Mouse (Mus musculus) hindbrain, embryonic 14.5 days (tissue): Measurements from ENCODE around the gene Dnah17. TPM values are rescaled to one million over a fixed set of nuclear protein-coding genes. Genes with fewer than 3 reads are reported as not detected.

Experiments
- ATAC-seq: fragments of 200-750 bp; cut with Nextera tagmentation; 2 replicates; pipeline ENCODE4 v1.8.0; 2017; ENCODE audit warnings: moderate number of reproducible peaks, mild to moderate bottlenecking, moderate TSS enrichment, moderate library complexity; ENCODE audit not compliant: low FRiP score
- DNase-seq: peaks from one replicate; pipeline ENCODE4 v3.0.0-alpha.2; 2015; ENCODE audit warnings: low spot score
- H3K27ac ChIP-seq: fragments of 300-500 bp; sonication (generic); 2 replicates; pipeline ENCODE4 v1.5.1; 2014; ENCODE audit warnings: mild to moderate bottlenecking, moderate library complexity
- H3K27me3 ChIP-seq: fragments of 300-500 bp; sonication (generic); 2 replicates; pipeline ENCODE4 v1.6.1; 2014; ENCODE audit warnings: mild to moderate bottlenecking, low read length, mixed read lengths; ENCODE audit not compliant: control insufficient read depth, insufficient read depth
- H3K36me3 ChIP-seq: fragments of 300-500 bp; sonication (generic); replicated peaks from 2 replicates; pipeline ENCODE4 v1.6.1; 2014; ENCODE audit not compliant: control insufficient read depth, insufficient read depth
- H3K4me1 ChIP-seq: fragments of 300-500 bp; sonication (generic); replicated peaks from 2 replicates; pipeline ENCODE4 v1.6.1; 2014; ENCODE audit warnings: antibody characterized with exemption, low read length, mixed read lengths; ENCODE audit not compliant: control insufficient read depth, insufficient read depth
- H3K4me2 ChIP-seq: fragments of 300-500 bp; sonication (generic); replicated peaks from 2 replicates; pipeline ENCODE4 v1.6.1; 2014; ENCODE audit warnings: mild to moderate bottlenecking, moderate library complexity
- H3K4me3 ChIP-seq: fragments of 300-500 bp; sonication (generic); replicated peaks from 2 replicates; pipeline ENCODE4 v1.5.1; 2014; ENCODE audit warnings: mild to moderate bottlenecking, low read length
- H3K9ac ChIP-seq: fragments of 300-500 bp; sonication (generic); 2 replicates; pipeline ENCODE4 v1.6.1; 2014
- H3K9me3 ChIP-seq: fragments of 300-500 bp; sonication (generic); 2 replicates; pipeline ENCODE4 v1.6.1; 2016; ENCODE audit warnings: low read length; ENCODE audit not compliant: control insufficient read depth
- WGBS: fragments of 180-500 bp; shearing (Covaris S2); extraction: QIAGEN DNeasy Blood & Tissue Kit; methylation state at CpG from one replicate; pipeline ENCODE4 v1.1.7; 2014; 5-methylcytosine and 5-hydroxymethylcytosine counted together
- microRNA-seq: library from miRNA; unstranded; fragments of <30 nt; microRNA quantifications from one replicate; pipeline ENCODE4, GENCODE M21; 2016
- polyA plus RNA-seq: library from polyadenylated mRNA; unstranded; fragments of >200 nt; fragmentation: Nextera tagmentation; extraction: Ambion mirVana; gene quantifications from 2 replicates; pipeline ENCODE4 v1.2.1, GENCODE M21; 2014

The Dnah17 gene
- polyA plus RNA-seq, 1 experiment from 2014 or later = 0.15 TPM

DNA sequence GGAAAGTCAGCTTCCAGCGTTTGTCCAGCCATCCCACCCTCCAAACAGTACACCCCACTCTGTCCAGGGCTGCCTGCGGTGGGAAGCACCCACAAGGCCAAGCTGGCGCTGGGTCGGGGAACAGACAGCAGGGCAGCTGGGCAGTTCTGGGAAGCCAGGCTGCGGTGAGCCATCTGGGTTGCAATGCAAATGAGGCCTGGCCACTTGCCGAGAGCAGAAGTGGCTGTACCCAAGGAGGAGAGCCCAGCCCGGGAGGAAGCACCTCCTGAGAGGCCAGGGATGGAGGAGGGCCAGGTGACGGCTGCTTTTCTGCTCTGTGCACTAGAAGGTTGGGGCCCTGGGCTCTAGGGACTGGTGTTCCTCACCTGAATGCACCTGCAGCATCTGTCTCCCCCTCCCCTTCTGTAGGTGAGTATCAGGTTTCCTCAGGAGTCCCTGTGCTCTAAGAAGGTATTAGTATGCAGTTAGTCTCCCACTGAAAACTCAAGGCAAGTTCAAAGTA is 154.3 kb downstream of the Dnah17 start:
- H3K4me2 ChIP-seq = no peak overlapping the region
- WGBS = 2% methylated on average over 8 of the region's 8 CpGs
- H3K9ac ChIP-seq = no peak overlapping the region; the same call in 1 of the 2 replicates

DNA sequence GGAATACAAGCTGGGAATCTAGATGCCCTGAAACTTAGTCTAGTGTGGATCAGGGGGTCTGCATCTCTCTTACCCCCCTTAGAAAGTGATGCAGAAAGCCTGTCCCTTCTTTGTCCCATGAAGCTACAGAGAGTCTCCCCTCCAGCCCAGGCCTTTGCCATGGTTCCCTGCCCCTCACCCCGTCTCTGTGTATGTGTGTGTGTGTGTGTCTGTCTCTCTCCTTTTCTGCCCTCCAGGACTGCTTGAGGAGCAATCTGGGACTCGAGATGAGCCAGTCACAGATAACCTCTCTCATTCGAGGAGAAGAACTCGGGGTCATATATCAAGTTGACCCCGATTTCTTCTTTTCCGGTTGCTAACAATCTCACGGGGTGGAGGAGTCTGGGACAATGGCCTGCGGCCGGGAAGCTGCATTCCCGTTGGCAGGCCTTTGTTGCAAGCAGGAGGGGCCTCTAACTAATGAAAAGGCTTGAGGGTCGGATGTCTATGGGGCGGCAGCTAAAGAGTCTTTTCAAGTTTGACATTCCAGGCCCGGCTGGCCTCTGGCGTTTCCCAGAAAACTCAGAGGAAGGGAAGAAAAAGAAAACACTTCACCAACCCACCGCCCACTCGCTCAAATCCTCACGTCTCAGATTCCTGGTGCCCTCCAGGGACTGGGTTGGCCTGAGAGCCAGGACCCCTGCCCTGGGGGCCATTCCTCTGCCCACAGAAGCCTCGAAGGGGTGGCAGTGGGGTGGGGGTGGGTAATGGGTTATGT is 155.0 kb downstream of the Dnah17 start:
- H3K4me2 ChIP-seq = no peak overlapping the region
- ATAC-seq = 0 out of 2 replicates have a peak, but pooled peaks have one; percentile 6
- no peak overlapping the region for H3K4me3 ChIP-seq
- no peak for DNase-seq
- H3K27ac ChIP-seq = peak overlapping the region; percentile 77
- no peaks in the 10 kb centered on the region for H3K9me3 ChIP-seq
- H3K4me1 ChIP-seq = peaks cover 22% of the 10 kb centered on the region
- no peaks in the 10 kb centered on the region for H3K27me3 ChIP-seq
- no peak overlapping the region for H3K9ac ChIP-seq
- 4% methylated on average over 18 of the region's 18 CpGs for whole genome bisulfite sequencing
- H3K36me3 ChIP-seq = no peaks in the 10 kb centered on the region

More for the DNA sequence above, 154.3 kb downstream of the Dnah17 start:
- Histone ChIP-seq H3K4me1 (peaks cover 22% of the 10 kb centered on the region), H3K36me3 (no peaks in the 10 kb centered on the region), H3K4me3 (no peak overlapping the region), H3K9me3 (no peaks in the 10 kb centered on the region), H3K27me3 (no peaks in the 10 kb centered on the region), H3K27ac (peak overlapping the region; percentile 77)
- ATAC-seq (peak; percentile 65; the same call in 1 of the 2 replicates), DNase-seq (peak; percentile 57)

DNA sequence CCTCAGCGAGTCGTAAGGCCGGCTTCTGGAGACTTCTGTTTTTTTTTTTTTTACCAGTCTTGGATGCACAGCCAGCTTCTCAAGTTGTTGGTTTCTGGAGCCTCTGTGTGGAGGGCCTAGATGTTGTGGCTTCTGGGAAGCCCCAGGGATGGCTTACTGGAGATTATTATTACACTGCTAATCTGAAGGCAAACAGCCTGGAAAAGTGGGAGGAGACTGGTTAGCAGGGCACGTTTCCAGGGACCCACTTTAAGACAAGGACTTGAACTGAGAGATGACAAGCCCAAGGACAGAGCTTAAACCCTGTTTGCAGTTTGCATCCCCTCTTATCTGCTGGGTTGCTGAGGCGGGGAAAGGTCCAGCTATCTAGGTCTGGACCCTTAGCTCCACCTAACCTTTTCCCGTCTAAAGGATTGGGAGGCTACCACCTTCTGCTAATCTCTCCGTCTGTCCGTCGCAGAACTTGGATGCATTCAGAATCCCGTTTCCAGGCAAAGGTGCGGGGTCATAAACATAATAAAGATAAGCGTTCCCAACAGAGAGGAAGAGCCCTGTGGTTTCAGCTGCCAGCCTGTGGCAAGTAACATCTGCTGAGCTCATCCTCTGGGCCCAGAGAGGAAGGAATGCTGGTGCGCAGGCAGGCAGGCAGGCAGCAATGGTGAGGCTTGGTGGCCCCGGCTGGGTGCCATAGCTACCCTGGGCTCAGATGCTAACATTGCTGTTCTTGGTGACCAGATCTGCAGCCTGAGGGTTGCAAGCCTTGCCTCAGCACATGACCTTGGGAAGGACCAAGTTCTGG is 155.9 kb downstream of the Dnah17 start:
- Histone ChIP-seq H3K4me2 (no peak overlapping the region), H3K36me3 (no peaks in the 10 kb centered on the region), H3K27me3 (no peaks in the 10 kb centered on the region), H3K9ac (no peak overlapping the region), H3K4me1 (peaks cover 28% of the 10 kb centered on the region), H3K4me3 (no peak overlapping the region), H3K9me3 (no peaks in the 10 kb centered on the region), H3K27ac (peak overlapping the region; percentile 77)
- no peak for ATAC-seq
- 19% methylated on average over 14 of the region's 14 CpGs for WGBS
- DNase-seq = no peak

- Histone ChIP-seq H3K9me3 (no peaks in the 10 kb centered on the region), H3K27ac (no peak overlapping the region), H3K36me3 (no peaks in the 10 kb centered on the region), H3K4me2 (no peak overlapping the region), H3K4me3 (no peak overlapping the region), H3K9ac (no peak overlapping the region), H3K27me3 (no peaks in the 10 kb centered on the region), H3K4me1 (peaks cover 29% of the 10 kb centered on the region)
- 35% methylated on average over 5 of the region's 5 CpGs for WGBS
- no peak for DNase-seq
- no peak for ATAC-seq
Observed at GRCm38 (mm10) chr11:117973569-117973968, 156.9 kb downstream of the Dnah17 start.

DNA sequence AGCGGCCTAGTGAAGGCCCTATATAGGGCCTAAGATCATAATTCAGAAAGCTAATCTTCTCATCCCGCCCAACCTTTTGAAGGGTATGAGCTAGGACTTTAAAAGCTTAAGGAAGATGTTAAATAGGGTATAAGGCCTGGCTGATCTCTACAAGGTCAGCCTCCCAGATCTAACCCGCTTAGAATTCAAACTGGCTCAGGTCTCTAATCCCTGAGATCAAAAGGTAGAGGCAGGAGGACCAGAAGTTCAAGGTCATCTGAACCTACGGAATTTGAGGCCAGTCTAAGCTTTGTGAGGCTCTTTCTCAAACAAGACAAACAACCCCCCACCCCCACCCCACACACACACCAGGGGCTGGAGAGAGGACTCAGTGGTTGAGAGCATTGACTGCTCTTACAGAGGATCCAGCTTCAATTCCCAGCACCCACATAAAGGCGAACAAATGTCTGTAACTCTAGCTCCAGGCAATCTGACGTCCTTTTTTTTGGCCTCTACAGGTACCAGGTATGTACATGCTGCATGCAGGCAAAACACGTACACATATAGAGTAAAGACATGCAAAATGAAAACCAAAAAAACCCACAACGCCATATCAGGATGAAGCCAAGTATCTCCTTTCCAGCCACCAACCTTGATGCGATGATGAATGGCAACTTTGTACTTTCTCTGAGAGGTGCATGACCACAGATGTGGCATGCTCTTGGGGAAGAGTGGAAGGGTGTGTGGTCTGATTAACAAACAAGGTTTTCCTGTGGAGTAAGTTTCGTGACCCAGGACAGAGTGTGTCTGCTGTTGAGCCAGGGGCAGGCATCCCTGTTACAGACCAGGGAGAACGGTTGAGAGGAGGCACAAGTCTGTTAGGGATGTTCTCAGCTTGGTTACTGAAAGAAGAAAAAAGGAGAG is 157.5 kb downstream of the Dnah17 start:
- WGBS = 65% methylated on average over 11 of the region's 11 CpGs
- Histone ChIP-seq H3K9ac (no peak overlapping the region), H3K4me3 (no peak overlapping the region), H3K36me3 (no peaks in the 10 kb centered on the region), H3K4me2 (no peak overlapping the region), H3K9me3 (no peaks in the 10 kb centered on the region), H3K27ac (no peak overlapping the region), H3K4me1 (peaks cover 35% of the 10 kb centered on the region), H3K27me3 (peaks cover 1% of the 10 kb centered on the region)
- DNase-seq (no peak), ATAC-seq (no peak)

Small RNA genes lying within 50 kb of the gene (microRNA-seq; reads per million reads assigned to microRNA genes)
- gene Mir6933 = not detected

Other genes starting within 250 kb of the Dnah17 start
- gene Socs3, start 160.6 kb downstream of the Dnah17 start, polyA plus RNA-seq = 2.9 and 3.0 TPM in 2 replicates
- 48.1 and 56.4 TPM in 2 replicates for gene Pgs1, start 144.3 kb downstream of the Dnah17 start, polyA plus RNA-seq
- 18.1 and 18.7 TPM in 2 replicates for gene Cyth1, start 118.0 kb upstream of the Dnah17 start, polyA plus RNA-seq
- 11.9 and 13.6 TPM in 2 replicates for gene Usp36, start 159.6 kb upstream of the Dnah17 start, polyA plus RNA-seq
- 0.17 TPM in 1 of 2 replicates, not detected in the other for gene Cep295nl, start 211.9 kb upstream of the Dnah17 start, polyA plus RNA-seq
- 94.3 and 114 TPM in 2 replicates for gene Timp2, start 225.1 kb upstream of the Dnah17 start, polyA plus RNA-seq